Mouse (Mus musculus) cerebellum, adult 11-12 months (tissue): Measurements from ENCODE around the gene Gdi1.
A peak's percentile ranks its signal among the peaks of the same experiment; 100 is the strongest.
"Not testable (repeated sequence)": the region's sequence is repeated elsewhere in the genome, so short reads cannot be mapped to it uniquely, and the experiment has no call there.

Source experiments
- DNase-seq: peaks from one replicate; pipeline ENCODE4 v3.0.0; 2022

Gene Gdi1

DNA sequence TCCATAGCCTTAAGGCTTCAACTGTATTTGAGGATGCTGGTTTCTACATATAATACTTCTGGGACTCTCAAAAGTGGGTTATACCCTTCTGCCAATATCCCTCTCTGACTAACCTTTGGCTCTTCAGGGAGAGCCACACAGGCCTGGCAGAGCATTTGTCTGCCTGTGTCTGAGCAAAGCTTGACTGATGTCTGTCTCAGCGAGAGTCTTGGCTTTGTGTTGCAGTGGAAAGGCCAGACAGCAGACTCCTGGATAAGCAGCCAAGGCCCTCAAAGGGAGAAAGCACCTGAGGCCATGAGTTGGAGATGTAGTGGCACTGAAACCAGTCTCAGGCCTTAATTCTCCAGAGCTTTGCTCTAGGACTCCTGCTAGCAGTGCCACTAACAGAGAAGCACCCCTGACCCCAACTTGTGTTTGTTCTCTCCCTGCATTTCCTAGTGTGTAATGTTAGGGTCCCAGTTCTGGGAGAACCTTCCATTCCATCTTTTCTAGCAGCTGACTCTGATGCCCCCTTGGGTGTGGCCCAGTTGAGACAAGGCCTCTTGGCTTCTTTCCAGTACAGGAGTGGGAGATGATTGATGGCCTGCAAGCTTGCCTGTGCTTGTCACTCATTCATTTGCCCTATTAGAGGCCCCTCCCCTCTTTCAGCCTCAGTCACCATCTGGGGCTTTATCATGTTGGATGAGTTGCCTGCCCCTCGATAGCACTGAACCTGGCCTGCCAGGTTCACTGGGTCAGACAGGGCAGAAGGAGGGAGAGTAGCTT, 25.6 kb downstream of the Gdi1 start:
- DNase-seq = peak; percentile 34

DNA sequence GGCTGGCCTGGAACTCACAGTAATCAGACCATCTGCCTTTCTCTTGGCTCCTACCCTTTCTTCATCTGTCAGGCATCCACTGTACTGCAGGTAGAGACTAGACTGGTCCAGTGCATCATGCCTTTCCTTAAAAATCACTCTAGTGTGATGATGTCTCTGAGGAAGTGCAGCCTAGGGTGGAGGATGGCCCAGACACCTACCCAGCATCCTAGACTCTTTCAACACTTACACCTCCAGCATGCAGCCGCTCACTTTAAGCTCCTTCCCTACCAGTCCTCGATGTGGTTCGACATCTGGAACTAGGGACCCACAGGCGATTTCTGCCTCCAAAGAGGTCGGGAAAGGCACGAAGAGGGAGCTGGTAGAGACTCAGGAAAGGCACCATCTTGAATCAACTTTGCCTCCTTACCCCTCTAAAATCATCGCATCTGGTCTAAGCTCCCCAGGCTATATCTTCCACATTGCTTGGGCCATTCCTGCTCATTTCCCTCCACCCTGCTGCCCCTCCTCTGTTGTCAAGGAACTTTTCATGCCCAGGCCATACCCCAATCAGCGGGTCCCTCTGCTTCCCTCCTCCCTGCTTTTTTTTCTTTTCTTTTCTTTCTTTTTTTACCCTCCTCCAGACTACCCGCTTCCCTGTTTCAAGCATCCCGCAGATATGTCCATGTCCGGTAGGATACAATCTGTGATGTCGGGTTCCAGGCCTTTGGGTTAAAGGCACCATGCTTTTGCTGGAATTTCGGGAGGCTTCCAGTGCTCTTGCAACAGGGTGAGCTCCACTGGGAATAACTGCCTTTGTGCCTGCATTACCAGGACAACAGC, 48.1 kb downstream of the Gdi1 start:
- no peak for DNase-seq

DNA sequence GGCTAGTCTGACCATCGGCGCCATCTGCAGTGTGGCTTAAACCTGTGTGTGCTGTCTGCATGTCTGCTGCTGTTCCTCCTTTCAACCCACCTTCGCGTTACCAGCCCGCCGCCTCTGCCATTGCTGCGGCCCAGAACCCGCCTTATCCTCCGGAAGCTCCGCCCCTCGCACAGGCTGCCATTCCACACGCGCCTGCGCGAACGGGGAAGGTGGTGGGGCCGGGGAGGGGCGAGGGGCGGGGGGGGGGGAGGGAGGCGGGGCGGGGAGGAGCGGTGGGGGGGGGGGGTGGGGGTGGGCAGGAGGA, 48.6 kb downstream of the Gdi1 start, which contains the start of gene Lage3:
Lage3 (minus strand) TSS at position 152 of the 304 bp plus-strand sequence.
- peak; percentile 83 for DNase-seq

DNA sequence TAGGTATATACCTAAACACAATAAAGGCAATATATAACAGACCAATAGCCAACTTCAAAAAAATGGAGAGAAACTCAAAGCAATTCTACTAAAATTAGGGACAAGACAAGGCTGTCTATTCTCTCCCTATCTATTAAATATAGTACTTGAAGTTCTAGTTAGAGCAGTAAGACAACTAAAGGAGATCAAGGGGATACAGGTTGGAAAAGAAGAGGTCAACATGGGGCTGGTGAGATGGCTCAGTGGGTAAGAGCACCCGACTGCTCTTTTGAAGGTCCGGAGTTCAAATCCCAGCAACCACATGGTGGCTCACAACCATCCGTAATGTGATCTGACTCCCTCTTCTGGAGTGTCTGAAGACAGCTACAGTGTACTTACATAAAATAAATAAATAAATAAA, 52.3 kb downstream of the Gdi1 start:
- DNase-seq = not testable (repeated sequence)

DNA sequence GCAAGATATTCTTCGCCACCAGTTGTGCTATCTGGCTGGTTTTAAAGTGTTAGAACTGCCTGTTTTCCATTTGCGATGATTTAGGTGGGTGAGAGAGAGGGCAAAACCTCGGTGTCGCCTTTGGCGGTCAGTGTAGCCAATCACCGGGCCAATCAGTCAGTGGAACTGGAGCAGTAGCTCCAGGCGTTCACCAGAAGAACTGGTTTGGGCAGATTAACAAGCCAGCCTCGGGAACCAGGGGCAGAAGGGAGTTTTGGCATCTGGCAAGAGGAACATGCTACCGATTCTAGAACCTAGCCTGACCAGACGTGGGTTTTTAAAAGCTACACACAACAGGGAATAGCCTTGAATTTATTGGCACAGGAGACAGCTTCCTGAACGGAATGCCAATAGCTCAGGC, 54.4 kb downstream of the Gdi1 start:
- no peak for DNase-seq
